Mouse (Mus musculus): ENCODE measurements around the gene Cyb5r1.
"Not testable (repeated sequence)": the region's sequence is repeated elsewhere in the genome, so short reads cannot be mapped to it uniquely, and the experiment has no call there.

The Cyb5r1 gene

DNA sequence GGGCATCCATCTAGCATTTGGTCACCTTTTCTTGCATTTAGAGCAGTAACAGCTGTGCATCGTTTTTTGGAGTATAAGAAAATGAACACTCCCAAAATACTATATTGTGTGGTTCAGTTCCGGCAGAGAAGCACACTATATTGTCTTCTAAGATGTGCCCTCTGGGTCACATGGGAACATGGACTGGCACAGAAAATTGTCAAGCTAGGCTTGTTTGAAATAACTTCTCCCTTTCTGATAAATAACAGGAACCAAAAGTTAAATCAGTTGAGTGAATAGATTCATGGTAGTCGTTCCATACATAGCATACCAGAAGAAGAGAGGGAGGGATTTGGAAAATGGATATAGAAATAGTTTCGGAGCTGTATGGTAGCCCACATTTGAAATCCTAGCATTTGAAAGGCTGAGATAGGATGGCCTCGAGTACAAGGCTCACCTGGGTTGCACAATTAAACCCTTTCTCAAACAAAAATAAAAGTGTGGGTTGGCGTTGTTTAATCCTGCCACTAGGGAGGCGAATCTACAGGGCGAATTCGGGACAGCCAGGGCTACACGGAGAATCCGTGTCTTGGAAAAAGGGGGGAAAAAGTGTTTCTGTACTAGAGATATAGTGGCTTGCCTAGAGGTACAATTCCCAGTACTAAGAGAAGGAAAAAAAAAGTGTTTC lies 9.3 kb downstream of the Cyb5r1 start:
- no peak for DNase-seq (ENCODE audit: low spot score in 2 of 2)

DNA sequence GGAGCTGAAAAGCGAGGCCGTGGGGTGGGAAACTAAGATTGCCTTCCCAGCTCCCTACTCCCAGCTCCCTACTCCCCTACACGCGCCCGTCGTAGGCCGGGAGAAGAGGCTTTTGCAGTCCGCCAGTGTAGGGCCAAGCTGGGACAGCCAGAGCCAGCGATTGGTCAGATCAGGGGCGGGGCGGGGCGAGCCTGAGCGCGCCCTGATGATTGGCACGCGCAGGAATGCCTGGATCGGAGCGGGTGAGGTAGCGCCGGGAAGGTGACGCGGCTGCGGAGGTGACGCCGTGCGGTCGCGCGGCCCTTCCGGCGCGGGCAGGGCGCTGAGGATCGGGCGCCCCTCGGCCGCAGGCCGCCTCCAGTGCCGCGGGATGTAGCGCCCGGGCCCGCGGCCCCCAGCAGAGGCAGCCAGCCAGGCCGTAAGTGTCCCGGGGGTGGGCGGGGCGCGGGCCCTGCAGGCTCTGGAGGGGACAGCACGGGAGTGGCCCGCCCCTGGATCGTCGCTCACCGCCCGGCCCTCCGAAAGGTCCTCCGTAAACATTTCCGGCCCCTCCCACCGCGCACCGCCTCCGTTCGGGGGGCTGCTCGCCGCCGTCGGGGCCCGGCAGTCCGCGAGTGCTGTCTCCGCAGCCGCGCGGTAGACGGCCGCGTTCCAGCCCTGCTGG lies 9.9 kb downstream of the Cyb5r1 start, which contains the start of gene Adipor1:
TSS of gene Adipor1 (plus strand) at position 211 of the 664 bp plus-strand sequence.
- peak; percentile 95 to 97 for DNase-seq (ENCODE audit: low spot score in 2 of 2)

DNA sequence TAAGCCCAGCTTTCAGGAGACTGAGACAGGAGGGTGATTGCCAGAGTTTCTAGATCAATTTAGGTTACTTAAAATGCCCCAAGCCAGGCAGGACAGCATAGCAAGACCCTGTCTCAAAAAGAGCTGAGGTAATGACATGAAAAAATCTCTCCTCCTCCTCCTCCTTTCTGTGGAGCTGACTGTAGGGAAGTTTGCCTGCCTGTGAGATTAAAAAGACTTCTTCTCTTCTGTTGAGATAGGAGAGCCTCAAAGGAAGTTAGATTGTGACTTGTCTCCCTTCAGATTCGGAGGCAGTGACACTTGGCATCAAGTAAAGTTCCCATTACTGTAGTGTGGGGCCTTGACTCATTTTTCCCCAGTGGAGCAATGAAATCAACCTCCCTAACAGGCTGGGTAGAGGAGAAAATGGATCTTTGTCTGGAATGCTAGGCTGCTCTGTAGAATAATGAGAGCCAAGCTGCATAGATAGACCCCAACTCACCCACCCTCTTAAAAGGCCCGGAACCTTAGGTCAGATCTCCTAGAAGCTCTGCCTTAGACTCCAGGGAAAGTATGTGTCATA lies 13.1 kb downstream of the Cyb5r1 start:
- DNase-seq (ENCODE audit: low spot score in 2 of 2): no peak

DNA sequence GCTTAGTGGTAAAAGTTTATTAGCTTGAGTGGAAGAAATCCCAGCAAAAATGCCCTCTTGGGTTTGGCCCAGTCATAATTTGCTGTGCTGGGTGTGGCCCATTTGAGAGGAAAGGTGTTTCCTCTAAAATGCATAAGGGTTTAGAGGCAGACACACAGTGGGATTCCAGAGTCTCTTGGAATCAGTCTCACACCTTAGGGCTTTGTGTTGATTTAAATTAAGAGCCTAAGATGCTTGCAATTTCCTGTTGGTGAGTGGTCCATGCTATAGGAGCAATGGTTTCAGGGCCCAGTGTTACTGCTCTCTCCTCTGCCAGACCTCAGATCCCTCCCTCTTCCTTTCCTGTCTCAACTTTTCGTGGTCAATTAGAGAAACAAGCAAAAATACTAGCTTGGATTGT lies 13.8 kb downstream of the Cyb5r1 start:
- no peak for DNase-seq (ENCODE audit: low spot score in 2 of 2)

DNA sequence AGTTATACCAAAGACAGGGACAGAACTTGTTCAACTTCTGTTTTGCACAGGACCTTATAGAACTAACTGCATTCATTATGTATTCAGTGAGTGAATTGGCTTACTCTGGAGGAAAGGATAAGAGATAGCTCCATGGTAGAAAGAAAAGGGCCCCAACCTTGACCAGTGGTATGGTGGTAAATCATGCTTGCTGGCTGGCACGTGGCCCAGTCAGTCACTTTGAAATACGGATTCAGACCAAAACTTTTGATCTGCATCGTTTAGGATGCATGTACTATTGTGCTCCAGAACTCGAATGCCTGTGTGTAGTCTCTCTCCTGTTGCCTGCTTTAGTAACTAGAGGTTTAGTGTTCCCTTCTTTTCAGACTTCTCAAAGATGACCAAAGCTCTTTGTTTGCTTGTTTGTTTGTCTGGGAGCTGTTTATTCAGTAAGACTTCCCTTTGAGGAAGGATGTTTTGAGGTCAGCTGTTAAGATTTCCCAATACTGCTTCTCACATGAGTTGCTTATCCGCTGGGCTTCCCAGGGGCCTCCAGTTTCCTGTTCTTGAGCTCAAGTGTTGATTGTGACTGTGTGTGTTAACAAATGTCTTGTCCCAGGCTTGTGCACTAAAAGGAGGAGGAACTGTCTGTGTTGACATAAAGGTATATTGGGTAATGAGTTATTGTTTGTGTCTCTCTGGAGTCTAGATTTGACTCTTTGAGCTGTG lies 14.5 kb downstream of the Cyb5r1 start:
- DNase-seq (ENCODE audit: low spot score in 2 of 2): no peak

DNA sequence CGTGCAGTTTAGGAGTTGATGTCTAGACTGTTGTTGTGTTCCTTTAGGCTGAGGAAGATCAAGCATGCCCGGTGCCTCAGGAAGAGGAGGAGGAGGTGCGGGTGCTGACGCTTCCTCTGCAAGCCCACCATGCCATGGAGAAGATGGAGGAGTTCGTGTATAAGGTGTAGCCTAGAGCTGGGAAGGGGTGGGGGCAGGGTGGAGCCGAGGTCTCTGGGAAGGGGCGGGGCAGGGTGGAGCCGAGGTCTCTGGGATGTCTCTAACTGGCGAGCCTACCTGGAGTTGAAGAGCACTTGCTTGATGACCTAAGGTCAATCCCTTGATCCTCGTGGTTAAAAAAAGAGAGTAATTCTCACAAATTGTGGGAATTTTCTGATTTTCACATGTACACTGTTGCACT lies 18.6 kb downstream of the Cyb5r1 start:
- DNase-seq (ENCODE audit: low spot score in 2 of 2): no peak

DNA sequence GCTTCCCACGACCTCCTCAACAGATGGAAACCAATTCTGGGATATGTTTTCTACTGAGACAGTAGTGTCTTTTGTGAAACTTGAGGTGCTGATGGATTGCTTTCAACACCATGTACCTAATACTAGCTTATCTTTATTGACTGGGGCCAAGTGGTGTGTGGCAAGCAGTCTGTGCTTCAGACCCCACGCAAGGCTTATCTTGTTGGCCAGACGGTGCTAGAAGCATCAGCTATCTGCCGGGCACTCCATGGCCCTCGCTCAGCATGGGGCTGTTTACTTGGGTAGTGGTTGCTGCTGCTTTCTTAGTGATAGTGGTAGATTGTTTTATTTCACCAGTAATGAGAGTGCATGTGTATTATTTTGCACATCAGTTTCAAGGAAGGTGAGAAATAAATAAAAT lies 20.9 kb downstream of the Cyb5r1 start:
- no peak for DNase-seq (ENCODE audit: low spot score in 2 of 2)

DNA sequence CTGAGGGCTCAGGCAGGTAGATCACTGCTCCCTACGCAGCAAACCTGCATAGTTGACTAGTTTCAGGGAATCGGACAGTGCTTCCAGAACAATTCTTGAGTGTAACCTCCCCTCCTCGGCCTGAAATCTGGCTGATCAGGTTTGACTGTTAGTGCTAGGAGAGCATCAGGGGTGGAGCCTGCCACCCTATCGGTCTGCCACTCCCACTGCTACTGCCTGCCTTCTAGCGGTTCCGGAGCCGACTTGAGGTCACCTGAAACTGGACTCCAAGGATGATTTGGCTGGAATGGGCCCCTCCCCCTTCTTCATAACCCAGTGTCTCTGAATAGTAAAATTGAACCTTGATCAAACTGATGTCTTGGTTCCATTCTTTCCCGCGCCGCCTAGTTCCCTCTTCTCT lies 27.6 kb downstream of the Cyb5r1 start:
- no peak for DNase-seq (ENCODE audit: low spot score in 2 of 2)

DNA sequence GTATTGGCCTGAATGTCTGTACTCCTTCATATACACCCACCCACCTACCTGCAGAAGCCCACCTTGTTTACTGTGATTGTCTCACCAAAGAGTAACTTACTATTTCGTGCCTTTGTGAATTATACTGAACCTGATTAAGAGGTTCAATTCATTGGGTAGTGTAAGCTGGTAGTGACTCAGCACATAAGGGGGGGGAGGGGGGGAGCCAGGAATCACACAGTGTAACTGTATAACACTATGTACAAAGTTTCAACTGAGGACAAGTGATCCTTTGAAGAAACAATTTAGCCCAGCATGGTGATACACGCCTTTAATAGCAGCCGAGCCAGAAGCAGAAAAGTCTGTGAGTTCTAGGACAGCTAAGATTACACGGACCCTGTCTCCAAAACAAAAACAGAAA lies 28.1 kb downstream of the Cyb5r1 start:
- DNase-seq (ENCODE audit: low spot score in 2 of 2): no peak

DNA sequence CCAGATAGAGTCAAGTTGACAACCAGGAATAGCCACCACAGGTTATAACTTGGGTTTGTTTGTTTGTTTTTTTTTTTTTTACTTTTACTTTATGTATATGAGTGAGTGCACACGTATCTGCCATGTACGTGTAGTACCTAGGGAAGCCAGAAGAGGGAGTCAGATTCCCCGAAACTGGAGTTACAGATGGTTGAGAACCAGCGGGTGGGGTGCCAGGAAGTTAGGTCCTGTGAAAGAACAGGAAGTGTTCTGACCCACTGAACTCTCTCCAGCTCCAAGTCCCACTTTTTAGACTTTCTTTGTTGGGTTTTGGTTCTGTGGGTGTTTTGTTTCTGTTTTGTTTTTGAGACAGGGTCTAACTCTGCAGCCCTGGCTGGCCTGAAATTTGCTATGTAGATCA lies 30.1 kb downstream of the Cyb5r1 start:
- no peak for DNase-seq (ENCODE audit: low spot score in 2 of 2)

DNA sequence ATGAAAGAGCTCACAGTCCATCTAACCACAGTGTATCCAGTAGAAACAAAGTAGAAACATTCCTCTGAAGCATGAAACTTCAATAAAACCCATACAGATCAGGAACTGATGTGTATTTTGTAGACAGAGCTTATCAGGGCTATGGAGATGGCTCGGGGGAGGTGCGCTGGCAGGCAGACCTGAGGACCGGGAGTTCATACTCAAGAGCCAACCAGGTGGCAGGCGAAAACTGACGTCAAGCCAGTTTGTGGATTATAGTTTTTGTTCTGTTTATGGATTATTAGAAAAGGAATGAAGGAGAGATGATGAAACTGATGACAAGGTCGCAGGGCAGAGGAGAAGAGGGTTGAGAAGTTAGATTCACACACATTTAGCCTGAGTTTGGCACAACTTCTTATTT lies 35.1 kb downstream of the Cyb5r1 start:
- no peak for DNase-seq (ENCODE audit: low spot score in 2 of 2)

DNA sequence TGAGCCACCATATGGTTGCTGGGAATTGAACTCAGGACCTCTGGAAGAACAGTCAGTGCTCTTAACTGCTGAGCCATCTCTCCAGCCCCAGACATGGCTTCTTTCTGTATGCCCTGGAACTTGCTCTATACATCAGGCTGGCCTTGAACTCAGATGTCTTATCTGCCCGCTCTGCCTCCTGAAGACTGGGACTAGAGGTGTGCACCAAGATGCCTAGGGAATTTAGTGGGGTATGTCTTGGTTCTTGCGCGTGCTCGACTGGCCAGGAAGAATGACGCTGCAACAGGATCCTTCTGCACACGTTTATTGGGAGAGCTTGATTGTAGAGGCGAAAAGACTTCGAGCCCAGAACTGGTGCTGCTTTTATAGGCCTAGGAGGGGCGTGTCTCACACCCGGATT lies 36.4 kb downstream of the Cyb5r1 start:
- not testable (repeated sequence) for DNase-seq (ENCODE audit: low spot score in 2 of 2)

DNA sequence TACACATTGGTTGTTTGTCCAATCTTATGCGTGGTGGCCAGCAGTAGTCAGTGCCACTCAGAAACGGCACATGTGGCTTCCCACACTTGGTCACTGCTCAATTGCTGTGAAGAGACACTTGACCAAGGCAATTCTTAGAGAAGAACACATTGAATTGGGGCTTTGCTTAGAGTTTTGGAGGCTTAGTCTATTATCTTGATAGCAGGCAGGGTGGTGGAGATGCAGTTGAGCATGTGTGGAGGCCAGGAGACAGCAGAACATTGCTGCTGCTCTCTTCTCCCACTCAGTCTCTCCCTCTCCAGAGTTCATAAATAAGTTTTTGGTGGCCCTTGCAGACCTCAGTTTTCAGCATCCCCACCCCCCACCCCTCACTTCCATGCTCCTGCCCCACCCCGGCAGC lies 37.0 kb downstream of the Cyb5r1 start:
- DNase-seq (ENCODE audit: low spot score in 2 of 2): no peak

DNA sequence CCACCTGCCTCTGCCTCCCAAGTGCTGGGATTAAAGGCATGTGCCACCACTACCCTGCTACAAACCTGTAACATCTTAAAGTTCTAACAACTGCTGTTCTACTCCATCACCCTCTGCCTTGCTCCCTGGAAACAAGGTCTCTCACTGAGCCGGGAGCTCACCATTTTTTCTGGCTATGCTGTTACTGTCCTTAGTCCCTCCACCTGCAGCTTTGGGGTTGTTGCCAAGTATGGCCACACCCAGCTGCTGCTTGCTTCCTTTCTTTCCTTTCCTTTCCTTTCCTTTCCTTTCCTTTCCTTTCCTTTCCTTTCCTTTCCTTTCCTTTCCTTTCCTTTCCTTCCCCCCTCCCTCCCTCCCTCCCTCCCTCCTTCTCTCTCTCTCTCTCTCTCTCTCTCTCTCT lies 37.9 kb downstream of the Cyb5r1 start:
- not testable (repeated sequence) for DNase-seq (ENCODE audit: low spot score in 2 of 2)

DNA sequence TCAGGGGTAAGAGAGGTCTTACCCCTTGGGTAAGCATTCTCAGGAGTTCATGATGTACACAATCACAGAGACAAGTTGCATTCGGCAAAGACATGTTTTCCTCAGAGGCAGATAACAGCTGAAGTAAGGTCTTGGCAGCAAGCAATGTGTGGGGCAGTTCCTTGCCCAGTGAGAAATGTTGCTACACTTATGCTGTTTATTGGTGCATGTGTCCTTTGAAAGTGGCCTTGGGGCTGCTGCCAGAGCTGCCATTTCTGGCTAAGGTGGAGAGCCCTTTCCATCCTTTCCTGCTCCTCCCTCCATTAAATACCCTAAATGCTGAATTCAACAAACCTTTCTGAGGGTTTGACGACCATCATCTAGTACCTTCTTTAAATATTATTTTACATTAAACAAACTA lies 40.1 kb downstream of the Cyb5r1 start:
- DNase-seq (ENCODE audit: low spot score in 2 of 2): no peak

DNA sequence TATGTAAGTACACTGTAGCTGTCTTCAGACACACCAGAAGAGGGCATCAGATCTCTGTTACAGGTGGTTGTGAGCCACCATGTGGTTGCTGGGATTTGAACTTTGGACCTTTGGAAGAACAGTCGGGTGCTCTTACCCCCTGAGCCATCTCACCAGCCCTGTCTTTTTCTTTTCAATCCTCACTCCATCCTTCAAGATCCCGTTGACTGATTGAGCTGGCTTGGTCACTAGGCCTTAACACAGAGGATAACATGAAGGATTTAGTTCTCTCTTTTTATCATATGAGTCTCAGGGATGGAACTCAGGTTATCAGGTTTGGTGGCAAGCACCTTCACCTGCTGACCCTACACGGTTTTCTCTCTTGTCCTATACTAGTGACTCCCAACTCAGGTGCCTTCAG lies 43.2 kb downstream of the Cyb5r1 start:
- not testable (repeated sequence) for DNase-seq (ENCODE audit: low spot score in 2 of 2)

DNA sequence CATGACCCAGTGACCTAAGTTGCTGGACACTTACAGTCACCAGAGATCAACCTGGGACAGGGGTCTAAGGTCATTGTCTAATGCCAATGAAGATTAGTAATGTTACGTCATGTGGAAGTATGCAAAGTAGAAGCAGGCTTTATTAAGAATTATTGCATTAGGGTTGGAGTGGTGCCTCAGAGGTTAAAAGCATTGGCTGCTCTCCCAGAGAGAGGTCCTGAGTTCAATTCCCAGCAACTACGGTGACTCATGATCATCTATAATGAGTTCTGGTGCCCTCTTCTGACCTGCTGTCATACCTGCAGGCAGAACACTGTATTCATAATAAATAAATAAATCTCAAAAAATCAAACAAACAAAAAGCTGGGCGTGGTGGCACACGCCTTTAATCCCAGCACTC lies 44.8 kb downstream of the Cyb5r1 start:
- no peak for DNase-seq (ENCODE audit: low spot score in 2 of 2)

DNA sequence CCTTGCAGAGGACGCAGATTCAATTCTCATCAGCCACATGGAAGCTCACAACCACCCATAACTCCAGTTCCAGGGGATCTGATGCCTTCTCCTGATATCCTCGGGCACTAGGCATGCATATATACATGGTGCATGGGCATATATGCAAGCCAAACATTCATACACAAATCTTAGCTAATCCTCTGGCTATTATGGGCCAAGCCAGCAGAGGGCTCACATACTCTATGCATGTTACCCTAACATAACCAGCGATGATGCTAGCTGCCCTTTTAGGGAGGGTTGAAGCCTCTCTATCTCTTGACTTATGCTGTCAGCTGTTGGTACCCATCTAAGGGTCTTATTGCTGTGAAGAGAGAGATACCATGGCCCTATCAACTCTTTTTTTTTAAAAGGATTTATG lies 45.6 kb downstream of the Cyb5r1 start:
- DNase-seq (ENCODE audit: low spot score in 2 of 2): peak in 1 of 2 experiments; percentile 37

DNA sequence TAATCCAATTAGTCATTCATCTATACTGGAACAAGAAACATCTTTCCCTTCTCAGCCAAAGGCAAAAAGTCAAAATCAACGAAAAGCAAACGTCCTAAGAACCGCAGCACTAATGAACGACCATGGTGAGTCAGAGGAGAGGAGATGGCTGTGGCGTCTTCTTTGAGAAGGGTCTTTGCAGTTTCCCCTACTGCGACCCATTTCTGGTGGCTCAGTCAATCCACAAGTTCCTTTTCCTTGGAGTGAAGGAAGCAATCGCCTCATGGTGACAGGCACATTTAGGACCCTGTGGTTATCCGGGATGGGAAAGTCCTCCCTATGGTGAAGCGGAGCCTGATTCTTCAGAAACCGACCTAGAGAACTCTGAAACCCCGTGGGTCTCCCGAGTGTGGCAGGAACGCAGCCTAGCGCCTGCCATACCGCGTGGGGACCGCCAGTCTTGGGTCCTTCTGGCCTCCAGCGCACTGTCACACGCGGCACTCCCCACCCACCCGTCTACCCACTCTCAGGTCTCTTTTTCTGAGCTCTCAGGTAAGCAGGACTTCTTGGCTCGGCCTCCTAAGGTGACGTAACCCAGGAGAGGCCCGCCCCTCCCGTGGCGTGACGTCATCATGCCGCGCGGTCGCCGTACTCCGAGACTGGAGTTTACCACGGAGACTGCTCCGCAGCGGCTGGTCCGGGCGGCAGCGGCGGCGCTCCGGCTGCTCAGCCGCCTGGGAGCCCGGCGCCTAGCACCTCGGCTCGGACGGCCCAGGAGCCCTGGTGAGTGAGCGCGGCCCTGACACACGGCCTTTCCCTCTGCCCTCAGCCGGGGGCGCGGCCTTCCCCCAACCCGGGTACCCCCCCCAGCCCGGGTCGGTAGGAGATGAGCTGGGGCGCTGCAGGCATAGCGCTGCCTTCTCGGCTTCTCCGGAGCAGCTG lies 49.8 kb downstream of the Cyb5r1 start, which contains the start of gene Klhl12:
TSS of gene Klhl12 (plus strand) at position 628 of the 921 bp plus-strand sequence.
- DNase-seq (ENCODE audit: low spot score in 2 of 2): peak; percentile 94 to 96

DNA sequence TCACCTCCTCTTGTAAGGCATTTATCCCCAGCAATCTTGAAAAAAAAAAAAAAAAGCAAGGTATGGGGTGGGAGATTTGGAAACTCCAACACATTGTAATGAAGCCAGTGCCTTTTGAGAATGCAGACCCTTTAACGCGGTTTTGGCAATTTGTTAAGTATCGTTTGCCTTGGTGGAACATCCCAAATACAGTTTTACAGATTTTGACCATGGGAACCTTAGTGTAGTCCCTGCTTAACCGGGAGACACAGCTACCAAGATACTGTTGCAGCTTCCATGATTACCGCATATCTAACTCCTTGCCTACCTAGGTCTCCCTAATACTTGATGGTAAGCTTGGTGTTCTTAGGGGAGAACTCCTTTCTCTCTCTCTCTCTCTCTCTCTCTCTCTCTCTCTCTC lies 50.7 kb downstream of the Cyb5r1 start:
- no peak for DNase-seq (ENCODE audit: low spot score in 2 of 2)

DNA sequence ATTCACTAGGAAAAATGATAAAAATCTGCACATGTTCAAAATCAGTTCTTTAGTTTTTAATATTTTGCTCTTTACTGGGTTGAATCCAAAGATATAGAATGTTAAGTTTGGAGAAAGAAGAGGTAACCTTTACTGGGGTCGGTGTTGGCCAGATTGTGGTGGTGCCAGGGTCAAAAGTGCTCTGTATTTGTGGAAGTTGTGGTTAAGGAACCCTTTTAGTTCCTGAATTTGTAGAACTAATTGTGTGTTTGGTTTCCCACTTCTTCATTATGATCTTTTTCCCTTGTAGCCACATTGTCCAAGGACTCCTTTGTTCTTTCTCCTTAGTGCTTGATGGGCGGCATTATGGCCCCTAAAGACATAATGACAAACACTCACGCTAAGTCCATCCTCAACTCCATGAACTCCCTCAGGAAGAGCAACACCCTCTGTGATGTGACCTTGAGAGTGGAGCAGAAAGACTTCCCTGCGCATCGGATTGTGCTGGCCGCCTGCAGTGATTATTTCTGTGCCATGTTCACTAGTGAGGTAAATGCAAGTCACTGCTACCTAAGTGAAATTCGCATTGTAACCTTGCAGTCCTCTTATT lies 52.9 kb downstream of the Cyb5r1 start:
- DNase-seq (ENCODE audit: low spot score in 2 of 2): no peak
